Mouse (Mus musculus) 3134 (cell line): Measurements from ENCODE around the gene Bub1b.
"Not testable (repeated sequence)": the region's sequence is repeated elsewhere in the genome, so short reads cannot be mapped to it uniquely, and the experiment has no call there.

Experiments used
- DNase-seq: peaks from one replicate; pipeline ENCODE4 v3.0.0-alpha.2; 2011; ENCODE audit warnings: low spot score; ENCODE audit not compliant: insufficient read length; ENCODE audit errors: extremely low read depth

The Bub1b gene

DNA sequence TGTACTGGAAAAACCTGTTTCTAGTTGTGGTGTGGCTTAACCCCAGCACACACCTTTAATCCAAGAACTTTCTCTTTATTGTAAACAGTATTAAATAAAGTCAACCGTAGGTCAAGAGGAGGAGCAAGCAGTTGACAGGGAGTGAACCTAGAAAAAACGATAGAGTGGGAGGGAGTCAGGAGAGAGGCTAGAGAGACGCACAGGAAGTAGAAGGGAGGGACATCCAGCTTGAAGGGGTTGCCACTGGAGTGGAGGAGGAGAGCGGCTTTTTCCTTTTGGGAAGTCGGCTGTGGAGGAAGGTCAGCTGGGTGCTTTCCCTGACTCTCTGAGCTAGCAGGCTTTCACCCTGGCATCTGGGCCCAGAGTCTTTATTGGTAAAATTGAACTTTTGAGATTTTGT is 9.0 kb downstream of the Bub1b start:
- no peak for DNase-seq

DNA sequence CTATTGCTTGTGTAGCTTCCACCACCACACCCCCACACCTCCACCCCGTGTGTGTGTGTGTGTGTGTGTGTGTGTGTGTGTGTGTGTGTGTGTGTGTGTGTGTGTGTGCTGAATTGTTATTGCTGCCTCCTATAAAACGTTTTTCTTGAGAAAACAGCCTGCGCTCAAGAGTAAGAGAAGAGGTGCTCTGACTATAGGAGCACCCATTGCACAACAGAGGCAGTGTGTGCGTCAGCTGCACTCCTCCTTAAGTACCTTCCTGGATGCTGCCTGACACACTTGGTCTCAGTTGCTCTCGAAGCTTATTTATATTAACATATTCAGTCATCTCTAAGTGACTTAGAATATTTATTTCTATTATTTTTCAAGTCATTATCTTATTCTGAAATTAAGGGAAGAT is 20.0 kb downstream of the Bub1b start:
- DNase-seq = no peak

DNA sequence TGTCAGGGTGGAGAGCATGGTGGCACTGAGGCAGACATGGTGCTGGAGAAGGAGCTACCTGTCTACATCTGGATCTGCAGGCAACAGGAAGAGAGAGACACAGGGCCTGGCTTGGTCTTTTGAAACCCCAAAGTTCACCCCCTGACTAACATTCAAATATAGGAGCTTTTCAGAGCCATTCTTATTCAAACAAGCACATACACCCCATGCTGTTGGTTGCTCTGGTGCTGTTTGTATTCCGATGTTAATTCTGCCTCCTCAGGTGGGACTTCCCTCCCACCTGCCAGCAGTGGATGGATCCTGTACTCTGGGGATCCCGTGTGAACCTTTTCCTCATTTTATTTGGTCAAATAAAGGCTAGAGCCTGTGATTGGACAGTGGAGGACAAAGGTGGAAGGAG is 22.1 kb downstream of the Bub1b start:
- no peak for DNase-seq

DNA sequence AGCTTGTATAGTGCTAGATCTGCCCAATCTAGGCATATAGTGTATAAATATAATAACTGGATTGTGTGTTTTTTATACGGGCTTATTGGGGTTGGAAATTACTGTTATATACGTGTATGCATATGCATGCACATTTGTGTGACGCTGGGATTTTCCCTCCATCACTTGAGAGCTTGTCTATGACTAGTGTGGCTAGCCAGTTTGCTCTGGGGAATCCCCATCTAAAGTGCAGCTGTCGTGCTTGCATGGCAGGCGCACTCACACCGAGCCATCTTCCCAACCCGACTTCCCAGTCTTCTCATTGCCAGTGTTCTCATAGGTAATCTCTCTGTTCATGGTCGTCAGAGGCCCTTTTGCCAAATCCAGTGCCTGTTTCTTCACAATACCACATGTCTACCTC is 22.6 kb downstream of the Bub1b start:
- DNase-seq = no peak

DNA sequence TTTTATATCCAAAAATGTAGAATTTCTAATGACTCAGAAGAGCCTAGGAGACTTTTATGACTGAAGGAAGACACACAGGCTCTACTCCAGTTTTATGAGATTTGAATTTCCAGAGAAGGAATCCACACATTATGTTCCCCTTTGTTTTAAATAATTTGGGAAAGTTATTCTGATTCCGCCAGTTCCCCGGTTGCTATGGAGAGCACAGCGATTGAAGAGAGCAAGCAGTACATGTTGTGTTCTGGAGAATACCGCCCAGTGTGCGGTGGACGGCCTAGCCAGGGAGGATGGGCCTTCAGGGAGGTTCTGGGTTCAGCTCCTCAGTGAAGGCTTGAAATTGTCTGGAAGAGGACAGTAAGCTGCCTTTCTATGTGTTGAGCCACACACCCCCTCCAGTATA is 31.3 kb downstream of the Bub1b start:
- no peak for DNase-seq

DNA sequence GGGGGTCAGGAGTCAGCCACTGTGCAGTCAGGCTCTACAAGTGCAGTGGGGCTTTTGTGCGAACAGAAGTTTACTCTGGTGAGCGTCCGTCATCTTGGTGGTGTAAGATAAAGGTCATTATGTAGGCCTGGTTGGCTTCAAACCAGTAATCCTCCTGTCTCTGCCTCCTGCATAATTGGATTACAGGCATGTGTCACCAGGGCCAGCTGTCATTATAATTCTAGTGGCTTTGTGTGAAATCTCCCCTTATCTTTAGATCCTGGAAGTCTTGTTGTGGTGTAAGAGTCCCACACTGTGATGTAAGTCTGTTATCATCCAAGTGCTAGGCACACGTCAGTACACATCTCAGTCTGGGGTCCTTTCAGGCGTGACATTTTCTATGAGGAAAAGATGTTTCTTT is 35.4 kb downstream of the Bub1b start:
- DNase-seq = no peak

DNA sequence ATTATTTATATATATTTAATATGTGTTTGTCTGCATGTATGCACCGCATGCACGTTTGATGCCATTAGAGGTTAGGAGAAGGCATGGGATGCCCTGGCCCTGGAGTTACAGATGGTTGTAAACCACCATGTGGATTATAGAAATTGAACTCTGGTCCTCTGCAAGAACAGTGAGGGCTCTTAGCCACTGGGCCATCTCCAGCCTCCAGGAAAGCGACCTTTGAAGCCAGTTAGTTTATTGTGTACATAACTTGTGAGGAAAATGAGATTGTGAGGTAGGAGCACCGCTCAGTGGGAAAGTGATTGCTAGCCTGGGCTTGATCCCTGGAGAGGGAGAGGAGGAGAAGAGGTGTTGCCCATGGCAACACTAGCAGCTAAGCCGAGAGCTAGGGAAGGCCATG is 39.2 kb downstream of the Bub1b start:
- DNase-seq = no peak

DNA sequence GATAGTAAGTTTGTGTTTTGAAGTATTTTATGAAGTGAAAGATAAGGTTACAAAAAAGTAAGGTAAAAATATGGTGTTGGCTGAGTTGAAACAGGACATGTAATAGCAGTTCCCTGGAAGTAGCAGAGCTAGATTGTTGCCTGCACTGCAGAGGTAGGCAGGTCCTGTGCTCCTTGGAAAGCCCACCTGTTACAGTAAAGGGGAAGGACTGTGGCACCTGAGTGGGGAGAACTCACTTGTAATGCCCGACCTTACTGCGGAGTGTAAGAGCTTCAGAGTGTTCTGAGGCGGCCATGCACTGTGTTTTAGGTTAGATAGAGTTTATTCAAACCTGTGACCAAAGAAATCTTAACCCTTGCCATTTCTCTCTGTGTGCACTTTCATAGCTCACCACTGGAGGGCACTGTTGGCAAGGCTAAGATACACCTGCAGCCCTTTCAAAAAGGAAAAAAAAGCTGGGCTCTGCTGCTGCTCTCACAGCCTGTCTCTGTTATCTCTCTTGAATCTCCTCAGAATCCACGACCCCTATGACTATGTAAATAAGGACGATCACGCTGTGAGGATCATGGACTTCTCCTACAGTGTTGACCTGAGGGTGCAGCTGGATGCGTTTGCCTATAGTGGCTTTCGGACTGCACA is 40.0 kb downstream of the Bub1b start:
- no peak for DNase-seq

DNA sequence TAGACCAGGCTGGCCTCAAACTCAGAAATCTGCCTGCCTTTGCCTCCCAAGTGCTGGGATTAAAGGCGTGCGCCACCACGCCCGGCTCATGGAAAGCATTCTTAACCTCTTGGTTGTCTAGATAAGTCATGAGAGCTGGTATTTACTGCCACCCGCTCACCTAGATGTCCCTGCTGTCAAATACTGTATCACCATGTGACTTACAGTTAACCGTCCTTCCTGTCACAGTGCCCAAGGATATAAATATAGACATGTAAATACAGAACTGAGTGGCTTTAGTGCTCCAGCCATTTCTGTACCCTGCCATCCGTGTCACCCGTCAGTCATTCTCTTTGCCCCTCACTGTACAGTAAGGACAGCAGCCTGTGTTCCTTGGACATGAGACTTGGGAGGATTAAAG is 40.7 kb downstream of the Bub1b start:
- no peak for DNase-seq

DNA sequence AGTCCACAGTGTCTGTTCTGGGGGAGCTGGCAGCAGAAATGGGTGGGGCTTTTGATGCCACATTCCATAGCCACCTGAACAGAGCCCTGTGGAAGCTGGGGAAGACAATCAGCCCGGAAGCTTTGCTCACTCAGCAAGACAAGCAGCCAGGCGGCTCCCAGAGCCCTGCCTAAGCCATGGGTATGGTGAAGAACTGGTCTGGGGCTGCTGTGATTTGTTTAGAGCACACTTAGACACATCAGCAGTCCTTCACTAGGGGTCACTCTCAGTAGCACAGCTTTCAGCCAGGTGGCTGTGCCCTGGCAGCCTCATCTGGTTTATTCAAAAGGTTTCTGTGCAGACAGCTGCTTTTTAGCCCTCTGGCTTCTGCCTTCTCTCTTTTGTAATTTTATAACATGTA is 43.1 kb downstream of the Bub1b start:
- no peak for DNase-seq

DNA sequence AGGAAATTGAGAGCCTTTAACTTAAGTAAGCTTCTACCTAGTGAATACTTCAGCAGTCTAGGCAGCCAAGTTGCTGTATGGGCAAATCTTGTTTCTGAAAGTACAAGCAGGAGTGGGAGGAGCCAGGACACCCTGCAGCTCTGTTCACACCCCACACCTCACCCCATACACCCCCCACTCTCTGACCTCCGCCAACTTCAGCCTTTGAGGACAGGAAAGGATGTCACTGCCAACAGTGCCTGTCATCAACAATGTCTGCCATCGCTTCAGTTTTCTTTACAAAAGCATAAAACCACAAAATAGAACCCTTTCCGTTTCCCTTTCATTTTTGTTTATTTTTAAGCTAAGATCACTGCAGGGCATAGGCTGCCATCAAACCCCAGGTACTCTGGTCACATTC is 44.4 kb downstream of the Bub1b start:
- DNase-seq = no peak

DNA sequence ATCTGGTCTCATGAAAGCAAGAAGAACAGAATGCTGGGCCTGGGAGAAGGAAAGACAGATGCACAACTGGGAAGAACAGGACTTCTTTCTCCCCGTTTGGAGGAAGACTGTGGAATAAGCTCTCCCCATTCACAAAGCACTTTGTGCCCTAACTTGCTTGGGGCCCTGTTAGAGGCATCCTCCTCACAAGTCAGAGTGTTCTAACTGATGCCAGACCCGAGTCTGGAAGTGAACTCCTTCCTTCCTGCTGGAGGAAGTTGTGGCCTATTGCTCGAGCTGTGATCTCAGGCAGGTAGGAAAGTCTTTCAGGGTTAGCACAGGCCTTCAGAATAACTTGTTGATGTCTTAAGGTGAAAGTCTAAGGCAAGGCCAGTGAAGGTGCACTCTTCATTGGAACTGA is 44.9 kb downstream of the Bub1b start:
- no peak for DNase-seq

DNA sequence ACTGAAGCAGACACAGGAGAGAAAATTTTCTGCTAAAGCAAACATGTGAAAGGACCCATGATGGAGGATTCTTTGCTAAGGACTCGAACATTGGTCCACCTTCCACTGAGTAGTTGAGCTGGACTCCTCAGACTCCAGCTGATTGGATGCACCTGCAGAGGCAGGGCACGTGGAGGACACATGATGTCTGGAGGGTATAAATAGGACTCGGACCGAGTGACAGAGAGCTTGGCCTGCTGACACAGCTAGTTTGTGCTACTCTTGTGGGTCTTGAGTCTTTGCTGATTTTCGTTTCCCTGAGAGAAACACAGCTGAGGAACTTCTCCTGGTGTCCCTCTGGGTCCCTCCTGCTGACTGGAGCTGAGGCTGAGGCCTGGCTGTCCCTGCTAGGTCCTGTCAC is 48.7 kb downstream of the Bub1b start:
- DNase-seq = no peak

DNA sequence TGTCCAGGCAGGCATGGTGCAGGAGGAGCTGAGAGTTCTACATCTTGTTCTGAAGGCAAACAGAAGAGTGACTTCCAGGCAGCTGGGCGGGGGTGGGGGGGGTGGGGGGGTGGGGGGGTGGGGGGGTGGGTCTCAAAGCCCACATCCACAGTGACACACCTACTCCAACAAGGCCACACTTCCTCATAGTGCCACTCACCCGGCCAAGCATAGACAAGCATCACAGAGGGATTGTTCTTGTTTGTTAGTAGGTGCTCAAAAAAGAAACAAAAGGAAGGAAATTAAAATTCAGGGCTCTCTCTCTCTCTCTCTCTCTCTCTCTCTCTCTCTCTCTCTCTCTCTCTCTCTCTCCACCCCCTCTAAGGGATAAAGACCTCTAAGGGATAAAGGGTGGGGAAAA is 52.7 kb downstream of the Bub1b start:
- DNase-seq = not testable (repeated sequence)

DNA sequence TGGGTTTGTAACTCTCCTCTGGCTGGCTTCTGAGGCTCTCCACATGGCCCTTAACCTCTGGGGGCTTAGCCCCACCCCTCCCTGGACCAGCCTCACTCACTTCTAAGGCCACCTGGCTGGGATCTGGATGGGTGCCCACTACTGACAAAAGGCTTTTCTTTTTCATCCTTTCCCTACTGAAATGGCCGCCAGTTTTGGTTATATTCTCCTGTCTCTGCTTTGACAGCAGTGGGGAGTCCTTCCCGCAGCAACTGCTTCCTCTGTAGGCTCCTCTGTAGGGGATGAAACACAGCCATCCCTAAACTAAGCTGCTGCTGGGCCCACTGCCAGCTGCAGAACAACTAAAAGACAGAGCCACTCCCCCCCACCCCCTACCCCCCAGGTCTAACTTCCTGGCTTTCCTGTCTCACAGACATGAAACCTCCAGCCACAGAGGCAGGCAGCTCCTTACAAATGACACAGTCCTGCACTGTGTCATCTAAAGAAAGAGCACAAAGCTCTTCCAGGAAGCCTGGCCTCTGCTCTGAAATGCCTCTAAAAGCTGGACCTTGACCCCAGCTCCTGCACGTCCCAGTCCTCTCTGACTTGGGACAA is 58.8 kb downstream of the Bub1b start:
- no peak for DNase-seq

DNA sequence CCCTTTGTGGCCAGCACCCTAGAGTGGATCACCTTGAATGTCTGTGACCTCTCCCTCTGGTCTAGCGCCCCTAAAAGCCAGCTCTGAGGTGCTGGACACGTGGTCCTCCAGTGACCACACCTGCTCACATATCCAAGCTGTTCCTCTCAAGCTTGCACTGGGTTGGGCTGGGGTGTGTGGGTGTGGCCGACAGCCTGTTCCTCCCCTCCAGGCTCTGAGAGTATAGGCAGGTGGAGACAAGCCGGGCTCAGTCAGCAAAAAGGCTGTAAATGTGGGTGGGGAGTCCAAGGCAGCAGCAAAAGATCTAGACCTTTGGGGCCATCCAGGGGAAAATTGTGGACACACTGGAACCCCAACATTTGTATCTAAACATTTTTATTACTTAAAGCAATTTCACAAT is 60.4 kb downstream of the Bub1b start:
- peak; percentile 62 for DNase-seq

DNA sequence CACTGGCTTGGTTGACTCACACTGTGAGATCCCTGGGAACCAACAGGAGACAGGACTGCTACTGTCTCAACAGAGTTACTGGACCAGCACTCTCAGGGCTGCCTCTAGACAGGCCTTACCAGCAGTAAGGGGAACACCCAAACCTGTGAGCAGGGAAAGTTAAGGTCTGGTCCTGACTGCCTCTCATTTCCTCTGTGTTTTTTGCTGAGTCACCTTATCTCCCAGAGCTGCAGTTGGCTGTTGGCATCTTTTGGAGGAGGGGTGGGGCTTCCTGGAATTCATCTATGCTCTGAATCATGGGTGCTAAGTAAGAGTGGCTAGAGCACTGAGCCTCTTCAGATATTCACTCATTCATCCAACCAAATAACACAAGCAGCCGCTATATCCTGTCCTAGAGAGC is 61.1 kb downstream of the Bub1b start:
- DNase-seq = peak; percentile 74

DNA sequence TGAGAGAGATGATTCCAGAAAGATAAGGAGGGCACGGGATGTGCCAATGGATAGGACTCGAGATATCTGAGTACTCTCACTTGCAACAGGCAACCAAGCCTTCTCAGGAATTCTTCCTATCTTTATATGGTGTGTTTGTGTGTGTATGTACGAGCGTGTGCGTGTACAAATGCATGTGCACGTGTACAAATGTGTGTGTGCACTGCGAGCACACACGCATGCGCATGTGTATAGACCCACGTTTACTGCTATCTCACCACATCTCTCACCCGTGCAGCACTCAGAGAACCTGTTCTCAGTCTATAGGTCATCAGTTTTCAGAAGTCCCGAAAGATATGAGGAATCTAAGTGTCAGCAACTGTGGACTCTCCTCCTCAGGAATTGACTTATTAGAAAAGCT is 61.5 kb downstream of the Bub1b start:
- no peak for DNase-seq

DNA sequence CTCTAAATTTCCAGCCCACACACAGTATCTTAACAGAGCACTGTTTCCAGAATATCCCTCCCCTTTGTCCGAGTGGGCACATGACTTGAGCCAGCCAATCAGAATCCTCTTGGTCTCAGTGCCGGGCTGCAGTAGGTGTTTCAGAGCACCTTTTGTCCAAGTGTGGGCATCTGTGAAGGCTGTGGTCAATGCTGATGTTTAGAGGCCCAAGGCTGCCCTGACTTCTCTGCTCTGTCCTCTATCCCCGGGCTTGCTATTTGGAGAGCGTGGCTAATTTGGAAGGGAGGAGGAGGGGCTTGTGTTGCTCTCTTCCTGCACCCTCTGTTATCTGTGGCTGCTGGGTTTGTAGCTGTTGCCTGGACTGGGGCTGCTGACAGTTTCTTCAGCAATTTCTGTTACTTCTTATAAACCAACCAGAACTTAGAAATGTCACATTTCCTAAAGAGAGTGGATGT is 62.0 kb downstream of the Bub1b start:
- peak; percentile 40 for DNase-seq

DNA sequence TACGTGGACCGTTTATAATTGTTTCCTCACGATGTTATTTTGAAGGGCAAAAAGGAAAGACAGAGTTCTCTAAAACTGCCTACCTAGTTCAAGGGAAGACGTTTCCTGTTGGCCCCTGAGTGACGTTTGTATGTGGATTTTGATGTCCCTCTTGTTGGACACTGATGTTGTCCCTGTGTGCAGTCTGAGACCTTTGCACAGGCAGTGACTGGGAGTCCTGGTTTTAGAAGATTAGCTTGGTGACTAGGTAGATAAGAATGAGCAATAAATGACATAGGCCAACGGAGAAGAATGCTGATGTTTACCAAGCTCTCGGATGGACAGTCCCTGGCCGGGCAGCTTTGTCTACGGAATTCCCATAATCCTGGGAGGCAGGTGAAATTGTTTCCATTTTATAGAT is 63.9 kb downstream of the Bub1b start:
- no peak for DNase-seq

DNA sequence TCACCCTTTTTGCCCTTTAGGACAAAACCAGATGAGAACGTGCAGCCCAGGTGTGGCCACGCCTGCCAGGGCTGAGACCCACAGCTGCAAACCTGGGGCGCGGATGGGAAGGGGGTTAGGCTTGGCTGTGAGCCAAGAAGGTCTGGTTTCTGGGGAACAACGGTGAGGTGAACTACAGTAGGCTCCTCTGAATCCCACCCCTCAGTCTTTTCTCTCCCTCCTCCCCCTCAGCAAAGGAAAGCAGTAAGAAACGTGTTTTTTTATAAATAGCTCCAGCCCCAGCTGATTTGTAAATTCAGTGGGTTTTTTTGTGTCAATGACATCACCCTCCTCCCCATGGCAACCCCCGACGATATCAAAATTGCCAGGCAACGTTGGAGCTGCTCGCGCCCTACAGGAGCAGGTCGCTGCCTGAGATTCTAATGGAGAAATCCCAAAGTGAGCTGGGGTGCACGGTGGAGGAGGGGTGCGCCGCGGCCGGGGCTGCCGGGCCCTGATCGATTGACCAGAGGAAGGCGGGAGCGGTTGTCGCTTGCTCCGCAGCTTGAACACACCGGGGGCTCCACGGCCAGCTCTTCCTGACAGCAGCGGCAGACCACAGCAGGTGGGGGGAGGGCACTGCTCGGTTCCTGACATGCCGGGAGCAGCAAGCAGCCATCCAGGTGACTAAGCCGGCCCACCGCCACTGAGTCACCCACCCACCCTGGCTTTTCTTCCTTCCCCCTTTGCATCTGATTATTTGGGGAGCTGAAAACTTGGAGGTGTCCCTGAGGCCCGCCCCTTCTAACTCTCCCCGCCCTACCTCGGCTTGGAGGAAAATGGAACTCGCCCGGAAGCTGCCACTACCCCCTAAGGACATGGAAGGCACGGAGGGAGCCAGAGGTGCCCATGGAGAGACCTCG is 65.1 kb downstream of the Bub1b start, which contains the start of gene Pak6:
Gene Pak6 (plus strand): TSS at position 402 of the 902 bp plus-strand sequence.
- DNase-seq = no peak
